Mouse (Mus musculus) hindbrain, embryonic 16.5 days (tissue): ENCODE results near the gene Frmd7. TPM values are rescaled to one million over a fixed set of nuclear protein-coding genes. Genes with fewer than 3 reads are reported as not detected.

Experiments used
- ATAC-seq: fragments of 200-750 bp; cut with Nextera tagmentation; 2 replicates; pipeline ENCODE4 v1.8.0; 2017; ENCODE audit warnings: moderate TSS enrichment, moderate library complexity
- H3K27ac ChIP-seq: fragments of 300-500 bp; sonication (generic); 2 replicates; pipeline ENCODE4 v1.5.1; 2014; ENCODE audit warnings: low read depth, mild to moderate bottlenecking, control low read depth, low read length, moderate library complexity
- H3K27me3 ChIP-seq: fragments of 300-500 bp; sonication (generic); replicated peaks from 2 replicates; pipeline ENCODE4 v1.6.1; 2014; ENCODE audit warnings: low read length; ENCODE audit not compliant: control insufficient read depth, insufficient read depth
- H3K36me3 ChIP-seq: fragments of 300-500 bp; sonication (generic); 2 replicates; pipeline ENCODE4 v1.6.1; 2014; ENCODE audit warnings: mild to moderate bottlenecking, low read length, moderate library complexity, mixed read lengths; ENCODE audit not compliant: control insufficient read depth, insufficient read depth
- H3K4me1 ChIP-seq: fragments of 300-500 bp; sonication (generic); 2 replicates; pipeline ENCODE4 v1.6.1; 2014; ENCODE audit warnings: low read depth, low read length; ENCODE audit not compliant: control insufficient read depth, insufficient read depth
- H3K4me2 ChIP-seq: fragments of 300-500 bp; sonication (generic); 2 replicates; pipeline ENCODE4 v1.6.1; 2014; ENCODE audit warnings: mild to moderate bottlenecking, low read length, control low read depth, moderate library complexity
- H3K4me3 ChIP-seq: fragments of 300-500 bp; sonication (generic); 2 replicates; pipeline ENCODE4 v1.5.1; 2014; ENCODE audit warnings: mild to moderate bottlenecking, low read length, control low read depth, moderate library complexity
- H3K9ac ChIP-seq: fragments of 300-500 bp; sonication (generic); 2 replicates; pipeline ENCODE4 v1.6.1; 2014; ENCODE audit warnings: low read depth, mild to moderate bottlenecking, control low read depth, low read length, moderate library complexity
- H3K9me3 ChIP-seq: fragments of 300-500 bp; sonication (generic); 2 replicates; pipeline ENCODE4 v1.6.1; 2014; ENCODE audit warnings: mild to moderate bottlenecking, low read length, moderate library complexity; ENCODE audit not compliant: control insufficient read depth
- WGBS: fragments of 180-500 bp; shearing (Covaris S2); extraction: QIAGEN DNeasy Blood & Tissue Kit; methylation state at CpG from one replicate; pipeline ENCODE4 v1.1.7; 2014; 5-methylcytosine and 5-hydroxymethylcytosine counted together
- polyA plus RNA-seq: library from polyadenylated mRNA; unstranded; fragments of >200 nt; fragmentation: Nextera tagmentation; extraction: Ambion mirVana; gene quantifications from 2 replicates; pipeline ENCODE4 v1.2.1, GENCODE M21; 2015

Gene Frmd7
- polyA plus RNA-seq, 1 experiment from 2014 or later = 0.08 TPM

DNA sequence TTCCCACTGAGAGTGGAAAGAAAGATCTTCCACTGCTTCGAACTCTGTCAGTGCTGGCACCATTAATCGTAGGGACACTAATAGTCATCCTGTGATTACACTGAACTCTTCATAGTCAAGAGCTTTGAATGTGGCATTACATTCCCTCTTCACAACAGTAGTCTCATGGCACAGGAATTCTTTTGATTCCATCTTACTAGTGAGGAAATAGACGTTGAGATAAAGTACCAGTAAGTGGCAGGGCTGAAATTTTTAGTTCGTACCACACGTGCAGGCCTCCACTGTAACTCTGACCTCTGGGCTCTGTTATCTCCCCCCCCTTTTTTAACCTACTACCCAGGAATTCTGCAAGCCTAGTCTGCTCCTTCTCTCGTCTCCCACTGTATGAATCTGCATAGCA lies 20.4 kb upstream of the Frmd7 start:
- H3K9ac ChIP-seq = no peak overlapping the region
- H3K27ac ChIP-seq = no peak overlapping the region
- H3K27me3 ChIP-seq = no peaks in the 10 kb centered on the region
- 89% methylated on average over 6 of the region's 6 CpGs for WGBS
- ATAC-seq = no peak
- H3K36me3 ChIP-seq = no peaks in the 10 kb centered on the region
- no peaks in the 10 kb centered on the region for H3K9me3 ChIP-seq
- H3K4me3 ChIP-seq = no peak overlapping the region
- no peak overlapping the region for H3K4me2 ChIP-seq
- H3K4me1 ChIP-seq = no peaks in the 10 kb centered on the region

DNA sequence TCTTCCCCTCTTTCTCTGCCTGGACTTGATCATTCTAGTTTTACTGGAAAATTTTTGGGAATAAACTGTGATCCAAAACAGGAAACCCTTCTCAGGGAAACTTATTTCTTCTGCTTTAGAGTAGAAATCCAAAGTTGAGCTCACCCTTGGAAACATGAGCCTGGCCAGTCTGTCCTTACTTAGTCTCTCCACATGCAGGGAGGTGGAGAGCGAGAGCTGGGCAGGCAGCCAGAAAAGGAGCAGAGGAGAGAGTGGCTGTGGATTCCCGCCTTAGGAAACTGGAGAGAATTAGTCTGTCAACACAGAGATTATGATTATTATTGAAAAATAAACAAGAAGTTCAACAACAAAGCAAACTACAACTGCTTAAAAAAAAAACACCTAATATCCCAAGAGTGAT lies 6.1 kb upstream of the Frmd7 start:
- Histone ChIP-seq H3K27ac (no peak overlapping the region), H3K4me1 (no peaks in the 10 kb centered on the region), H3K27me3 (no peaks in the 10 kb centered on the region), H3K4me3 (no peak overlapping the region), H3K9me3 (no peaks in the 10 kb centered on the region), H3K4me2 (no peak overlapping the region), H3K9ac (no peak overlapping the region), H3K36me3 (no peaks in the 10 kb centered on the region)
- 66% methylated on average over 2 of the region's 2 CpGs for WGBS
- no peak for ATAC-seq

DNA sequence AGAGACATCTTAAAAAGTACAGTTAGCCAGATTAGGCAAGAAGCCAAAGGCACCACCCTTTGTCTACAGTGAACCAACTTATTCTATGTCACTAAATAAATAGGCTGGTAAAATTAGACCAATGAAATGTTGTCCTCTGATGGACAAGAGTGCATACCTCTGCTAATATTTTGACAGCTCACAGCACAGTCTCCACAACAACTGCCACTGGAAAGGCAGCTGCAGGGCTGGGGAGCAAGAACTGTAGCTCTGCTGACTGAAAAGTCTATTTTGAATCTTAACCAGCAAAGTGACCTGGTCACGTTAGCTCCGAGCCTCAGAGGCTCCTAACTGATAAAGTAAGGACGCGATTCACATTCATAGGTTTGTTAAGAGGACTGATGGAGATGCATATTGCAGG lies 5.6 kb upstream of the Frmd7 start:
- Histone ChIP-seq H3K4me2 (no peak overlapping the region), H3K4me1 (no peaks in the 10 kb centered on the region), H3K4me3 (no peak overlapping the region), H3K9ac (no peak overlapping the region), H3K27ac (no peak overlapping the region), H3K27me3 (no peaks in the 10 kb centered on the region), H3K36me3 (no peaks in the 10 kb centered on the region), H3K9me3 (no peaks in the 10 kb centered on the region)
- WGBS = 85% methylated on average over 4 of the region's 4 CpGs
- no peak for ATAC-seq

DNA sequence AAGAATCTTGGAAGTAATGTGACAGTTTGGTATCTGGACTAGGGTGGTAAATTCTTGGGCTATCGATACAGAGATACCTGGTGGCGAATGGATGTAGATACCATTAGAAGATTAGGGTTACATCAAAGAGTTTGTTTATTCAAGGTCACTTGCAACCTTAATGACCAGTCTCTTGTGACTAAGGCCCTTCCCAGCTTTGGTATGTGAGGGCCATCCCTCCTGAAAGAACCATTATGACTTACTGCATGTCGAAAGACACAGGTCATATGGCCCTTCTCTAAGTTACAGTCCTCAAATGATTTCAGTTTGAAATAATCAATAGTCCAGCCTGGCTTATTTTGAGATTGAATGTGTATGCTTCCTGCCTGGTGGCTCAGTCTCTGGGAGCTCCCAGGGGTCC lies 5.4 kb downstream of the Frmd7 start:
- Histone ChIP-seq H3K27ac (no peak overlapping the region), H3K4me3 (no peak overlapping the region), H3K27me3 (no peaks in the 10 kb centered on the region), H3K36me3 (no peaks in the 10 kb centered on the region), H3K4me1 (no peaks in the 10 kb centered on the region), H3K9me3 (no peaks in the 10 kb centered on the region), H3K4me2 (no peak overlapping the region), H3K9ac (no peak overlapping the region)
- 96% methylated on average over 3 of the region's 3 CpGs for WGBS
- ATAC-seq = no peak

DNA sequence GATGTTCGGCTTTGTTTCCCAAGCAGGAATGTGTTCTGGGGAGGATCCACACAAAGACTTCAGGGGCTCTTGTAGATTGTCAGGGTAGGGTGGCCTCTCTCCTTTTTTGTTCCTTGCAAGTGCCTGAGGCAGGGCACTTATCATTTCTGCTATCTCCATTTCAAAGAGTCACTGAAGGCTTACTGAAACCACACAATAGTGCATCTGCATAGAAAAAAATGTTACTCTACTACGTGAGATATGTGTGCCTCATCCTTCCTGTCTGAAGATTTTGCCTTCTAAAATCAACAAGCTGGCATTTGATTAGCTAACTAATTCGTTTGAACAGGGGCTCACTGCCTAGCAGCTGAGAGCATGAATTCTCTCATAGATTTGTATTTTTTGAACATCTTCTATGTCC lies 12.2 kb downstream of the Frmd7 start:
- no peak overlapping the region for H3K27ac ChIP-seq
- no peaks in the 10 kb centered on the region for H3K4me1 ChIP-seq
- ATAC-seq = no peak
- no peaks in the 10 kb centered on the region for H3K36me3 ChIP-seq
- H3K9ac ChIP-seq = no peak overlapping the region
- H3K9me3 ChIP-seq = no peaks in the 10 kb centered on the region
- H3K4me2 ChIP-seq = no peak overlapping the region
- no peak overlapping the region for H3K4me3 ChIP-seq
- no peaks in the 10 kb centered on the region for H3K27me3 ChIP-seq
- WGBS = 43% methylated on average over 3 of the region's 3 CpGs

DNA sequence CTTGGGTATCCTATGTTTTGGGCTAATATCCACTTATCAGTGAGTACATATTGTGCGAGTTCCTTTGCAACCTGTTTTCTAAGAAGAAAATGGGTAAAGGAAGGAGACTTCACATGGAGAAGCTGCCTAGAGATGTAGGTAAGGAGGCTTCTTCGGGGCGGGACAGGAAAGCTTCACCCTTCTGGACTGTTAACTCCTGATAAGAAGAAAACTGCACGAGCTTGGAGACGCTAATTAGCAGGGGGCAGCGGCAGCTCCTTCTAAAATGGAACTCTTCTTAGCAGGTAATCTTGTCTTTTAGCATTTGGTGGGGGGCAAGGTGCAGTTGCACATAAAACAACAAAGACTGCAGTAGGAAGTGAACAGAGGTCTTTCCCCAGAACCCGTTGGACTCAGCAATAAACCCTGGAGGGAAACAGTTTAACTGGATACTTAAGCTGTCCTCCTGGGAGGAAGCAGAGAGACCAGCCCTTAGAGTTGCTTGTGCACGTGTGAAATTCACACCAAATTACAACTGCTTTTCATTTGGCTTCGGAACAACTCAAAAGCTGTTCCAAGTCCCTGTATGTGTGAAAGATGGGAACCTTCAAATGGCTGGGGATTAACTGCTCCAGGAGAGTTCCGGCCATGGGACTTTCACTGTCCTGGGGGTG lies 15.5 kb downstream of the Frmd7 start:
- no peak for ATAC-seq
- H3K4me2 ChIP-seq = no peak overlapping the region
- H3K9me3 ChIP-seq = no peaks in the 10 kb centered on the region
- H3K4me1 ChIP-seq = no peaks in the 10 kb centered on the region
- no peak overlapping the region for H3K9ac ChIP-seq
- H3K27ac ChIP-seq = no peak overlapping the region
- no peak overlapping the region for H3K4me3 ChIP-seq
- 78% methylated on average over 10 of the region's 10 CpGs for WGBS
- no peaks in the 10 kb centered on the region for H3K36me3 ChIP-seq
- H3K27me3 ChIP-seq = no peaks in the 10 kb centered on the region

DNA sequence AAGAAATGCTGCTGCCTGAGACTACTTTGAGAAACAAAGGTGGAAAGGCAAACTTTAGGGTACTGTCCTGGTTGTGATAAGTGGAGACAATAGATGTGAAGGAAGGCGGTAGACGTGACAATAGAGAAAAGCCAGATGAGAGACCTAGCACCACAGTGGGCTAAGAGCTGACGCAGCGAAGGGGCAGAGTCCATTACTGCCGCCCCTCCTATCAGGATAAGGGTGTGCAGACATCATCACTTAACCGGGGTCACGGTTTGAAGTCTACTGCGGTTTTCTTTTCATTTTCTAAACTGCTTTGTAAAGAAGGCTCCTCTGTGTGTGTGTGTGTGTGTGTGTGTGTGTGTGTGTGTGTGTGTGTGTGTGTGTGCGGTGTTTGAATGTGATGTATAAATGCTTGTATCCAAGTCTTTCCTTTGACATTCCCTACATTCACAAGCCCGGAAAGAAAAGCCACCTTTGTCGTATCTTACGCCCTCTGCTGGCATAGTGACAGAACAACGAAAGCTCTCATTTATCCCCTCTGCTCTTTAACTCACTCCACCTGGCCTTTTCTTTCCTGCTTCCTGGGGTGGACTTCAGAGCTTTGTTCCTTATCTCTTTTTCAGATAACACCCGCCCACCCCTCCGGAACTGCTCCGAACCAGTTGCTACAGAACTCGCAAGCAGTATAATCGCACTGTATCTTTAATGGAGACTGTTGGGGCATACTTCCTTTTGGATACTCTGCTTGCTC lies 17.7 kb downstream of the Frmd7 start:
- Histone ChIP-seq H3K36me3 (no peaks in the 10 kb centered on the region), H3K4me1 (no peaks in the 10 kb centered on the region), H3K9ac (no peak overlapping the region), H3K4me2 (peak overlapping the region; percentile 29), H3K27me3 (no peaks in the 10 kb centered on the region), H3K4me3 (no peak overlapping the region), H3K27ac (no peak overlapping the region), H3K9me3 (no peaks in the 10 kb centered on the region)
- 41% methylated on average over 18 of the region's 18 CpGs for WGBS
- ATAC-seq = no peak

DNA sequence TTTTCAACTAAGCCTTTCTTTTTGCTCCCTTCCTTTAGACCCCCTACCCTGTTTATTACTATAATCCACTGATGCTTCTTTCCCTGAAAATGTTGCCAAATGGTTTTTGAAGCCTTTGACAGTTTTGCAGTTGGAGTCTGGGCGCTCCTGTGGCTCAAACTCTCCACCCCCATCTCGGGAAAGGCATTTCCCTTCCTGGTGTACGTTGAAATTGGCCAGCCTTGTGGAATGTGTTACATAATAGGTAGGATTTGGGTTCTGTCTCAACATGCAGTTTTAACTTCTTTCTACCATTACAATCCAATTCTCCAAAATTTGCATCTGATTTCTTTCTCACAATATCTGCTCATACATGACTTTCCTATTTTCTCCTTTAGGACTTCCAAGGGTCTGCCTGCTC lies 23.8 kb downstream of the Frmd7 start:
- H3K4me2 ChIP-seq = no peak overlapping the region
- H3K9me3 ChIP-seq = no peaks in the 10 kb centered on the region
- no peaks in the 10 kb centered on the region for H3K36me3 ChIP-seq
- no peak overlapping the region for H3K27ac ChIP-seq
- H3K4me1 ChIP-seq = no peaks in the 10 kb centered on the region
- WGBS = 64% methylated on average over 3 of the region's 3 CpGs
- no peaks in the 10 kb centered on the region for H3K27me3 ChIP-seq
- ATAC-seq = no peak
- no peak overlapping the region for H3K4me3 ChIP-seq
- H3K9ac ChIP-seq = no peak overlapping the region

DNA sequence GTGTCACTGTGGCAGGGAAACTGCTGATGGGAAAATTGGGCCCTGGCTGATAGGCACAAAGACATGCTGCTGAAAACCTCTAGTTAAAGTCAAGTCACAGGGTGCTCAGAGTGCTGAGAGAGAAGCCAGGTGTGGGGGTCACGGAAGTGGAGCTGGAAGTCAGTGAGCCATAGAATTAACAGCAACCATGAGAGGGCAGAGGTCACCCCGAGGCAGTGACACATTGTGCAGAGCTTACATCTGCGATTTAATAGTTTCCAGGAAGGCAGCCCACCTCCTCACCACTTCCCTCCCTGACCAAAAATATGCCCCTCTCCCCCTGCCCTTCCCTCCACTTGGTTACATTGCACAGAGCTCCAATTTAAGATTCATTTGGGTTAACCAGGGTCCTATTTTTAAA lies 25.1 kb downstream of the Frmd7 start:
- H3K9ac ChIP-seq = no peak overlapping the region
- no peaks in the 10 kb centered on the region for H3K9me3 ChIP-seq
- ATAC-seq = no peak
- H3K4me3 ChIP-seq = no peak overlapping the region
- H3K27ac ChIP-seq = no peak overlapping the region
- H3K27me3 ChIP-seq = no peaks in the 10 kb centered on the region
- no peaks in the 10 kb centered on the region for H3K36me3 ChIP-seq
- WGBS = 66% methylated on average over 3 of the region's 3 CpGs
- no peak overlapping the region for H3K4me2 ChIP-seq
- H3K4me1 ChIP-seq = no peaks in the 10 kb centered on the region
